Mouse (Mus musculus) ZHBTc4 (cell line): Measurements from ENCODE around the gene Adamts17.

ENCODE experiments used
- DNase-seq: peaks from one replicate; pipeline ENCODE4 v3.0.0-alpha.2; 2011; ENCODE audit warnings: low read depth, low spot score

Gene Adamts17

DNA sequence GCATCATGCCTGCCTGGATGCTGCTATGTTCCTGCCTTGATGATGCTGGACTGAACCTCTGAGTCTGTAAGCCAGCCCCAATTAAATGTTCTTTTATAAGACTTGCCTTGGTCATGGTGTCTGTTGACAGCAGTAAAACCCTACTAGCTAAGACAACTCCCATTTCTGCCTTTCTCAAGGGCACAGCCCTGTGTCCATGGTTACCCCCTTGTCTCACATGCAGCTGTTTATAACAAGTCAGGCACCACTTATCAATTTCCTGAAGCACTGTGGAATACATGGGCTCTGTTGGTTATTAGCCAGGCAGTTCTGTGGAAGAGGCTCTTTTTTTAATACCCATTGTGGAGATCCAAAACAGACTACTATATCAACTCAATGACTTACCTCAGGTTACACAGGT, 193.1 kb downstream of the Adamts17 start:
- DNase-seq: no peak

DNA sequence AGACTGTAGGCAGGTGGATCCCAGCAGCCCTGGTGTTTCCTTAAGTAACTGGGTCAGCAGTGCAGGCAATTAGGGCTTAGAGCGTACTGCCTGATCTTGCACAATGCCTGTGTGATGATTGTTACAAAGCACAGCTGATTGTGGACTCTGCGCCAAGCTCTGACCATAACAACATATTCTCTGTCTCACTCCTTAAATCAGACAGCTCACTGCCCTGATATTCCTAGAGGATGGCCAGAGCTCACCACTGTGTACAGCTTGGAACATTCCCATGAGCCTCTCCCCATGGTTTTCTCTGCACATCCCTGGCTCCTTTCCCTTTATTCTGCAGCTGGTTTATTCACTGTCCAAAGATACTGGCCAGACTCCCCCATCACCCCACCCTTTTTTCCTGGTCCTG, 194.8 kb downstream of the Adamts17 start:
- no peak for DNase-seq

DNA sequence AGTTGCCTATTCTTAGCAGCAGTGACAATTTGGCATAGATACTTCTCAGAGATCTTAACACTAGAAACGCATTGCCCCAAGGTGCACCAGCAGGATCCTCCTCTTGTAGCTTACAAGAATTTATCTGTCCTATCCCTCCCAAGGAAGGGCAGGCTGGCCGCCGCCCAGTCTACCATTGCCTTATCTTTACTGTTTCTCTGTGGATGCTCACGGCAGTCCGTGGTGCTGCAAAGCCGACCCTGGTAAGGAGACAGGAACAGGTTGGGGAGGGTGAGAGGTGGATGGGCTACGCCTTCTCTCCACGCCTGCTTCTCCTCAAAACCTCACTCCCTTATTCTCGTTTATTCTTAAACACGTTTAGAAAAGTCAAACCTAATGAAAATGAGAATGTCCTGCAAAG, 195.7 kb downstream of the Adamts17 start:
- DNase-seq: no peak

DNA sequence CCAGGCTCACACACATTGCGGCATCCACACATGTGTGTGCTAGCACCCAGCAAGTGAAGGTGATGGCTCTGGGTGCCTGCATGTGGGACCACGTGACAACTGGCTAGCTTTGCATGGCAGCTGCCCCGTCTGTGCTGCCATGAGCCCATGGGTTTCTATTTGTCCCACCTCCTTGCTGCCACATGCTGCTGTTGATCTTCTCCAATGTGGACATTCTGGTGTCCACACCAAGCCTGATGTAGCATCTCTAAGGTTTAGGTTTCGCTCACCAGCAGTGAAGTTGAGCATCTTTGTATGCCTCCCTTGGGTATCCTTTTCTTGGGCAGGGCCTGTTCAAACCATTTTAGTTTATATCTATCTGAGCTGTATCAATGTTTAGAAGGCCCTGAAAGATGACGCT, 196.1 kb downstream of the Adamts17 start:
- DNase-seq: no peak

DNA sequence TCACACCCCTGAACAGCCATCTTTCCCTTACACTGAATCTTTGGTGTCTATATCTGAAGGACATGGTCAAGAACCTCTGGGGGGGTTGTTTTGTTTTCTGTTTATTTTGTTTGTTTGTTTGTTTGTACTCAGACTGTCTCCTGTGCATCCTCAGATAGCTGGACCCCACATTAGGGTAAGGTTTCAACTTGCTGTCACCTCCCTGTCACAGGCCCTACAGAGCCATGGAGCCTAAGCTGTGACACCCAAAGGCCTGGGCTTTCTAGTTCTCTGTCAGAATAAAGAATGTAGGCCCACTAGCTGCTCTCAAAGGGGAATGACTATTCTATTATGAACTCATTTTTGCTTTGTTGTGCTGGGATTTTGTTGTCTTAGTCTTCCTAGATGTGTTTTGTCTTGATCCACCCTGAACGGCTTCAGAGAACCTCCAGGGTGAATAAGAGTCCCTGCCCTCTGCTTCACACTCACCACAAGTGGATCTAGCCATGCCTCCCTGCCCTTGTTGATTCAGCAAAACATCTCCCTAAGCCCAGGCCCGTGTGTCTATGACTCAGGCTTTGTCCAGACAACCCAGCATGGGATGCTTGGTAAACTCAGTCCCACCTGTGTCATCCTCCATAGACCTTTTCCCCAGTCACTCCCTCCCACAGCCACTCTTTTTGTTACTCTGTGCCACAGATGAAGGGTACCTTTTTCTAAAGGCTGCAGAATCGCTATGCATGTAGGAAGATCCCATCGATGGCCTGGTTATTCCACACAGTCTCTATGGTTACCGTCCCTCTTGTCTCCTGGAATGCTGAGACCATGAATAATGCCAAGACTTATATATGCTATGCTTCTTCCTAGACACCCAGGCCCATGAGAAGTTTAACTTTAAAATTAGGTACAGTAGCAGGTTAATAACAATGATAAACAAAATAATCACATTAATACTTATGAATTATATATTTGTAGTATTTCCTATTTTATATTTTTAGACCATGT, 197.3 kb downstream of the Adamts17 start:
- DNase-seq: no peak

DNA sequence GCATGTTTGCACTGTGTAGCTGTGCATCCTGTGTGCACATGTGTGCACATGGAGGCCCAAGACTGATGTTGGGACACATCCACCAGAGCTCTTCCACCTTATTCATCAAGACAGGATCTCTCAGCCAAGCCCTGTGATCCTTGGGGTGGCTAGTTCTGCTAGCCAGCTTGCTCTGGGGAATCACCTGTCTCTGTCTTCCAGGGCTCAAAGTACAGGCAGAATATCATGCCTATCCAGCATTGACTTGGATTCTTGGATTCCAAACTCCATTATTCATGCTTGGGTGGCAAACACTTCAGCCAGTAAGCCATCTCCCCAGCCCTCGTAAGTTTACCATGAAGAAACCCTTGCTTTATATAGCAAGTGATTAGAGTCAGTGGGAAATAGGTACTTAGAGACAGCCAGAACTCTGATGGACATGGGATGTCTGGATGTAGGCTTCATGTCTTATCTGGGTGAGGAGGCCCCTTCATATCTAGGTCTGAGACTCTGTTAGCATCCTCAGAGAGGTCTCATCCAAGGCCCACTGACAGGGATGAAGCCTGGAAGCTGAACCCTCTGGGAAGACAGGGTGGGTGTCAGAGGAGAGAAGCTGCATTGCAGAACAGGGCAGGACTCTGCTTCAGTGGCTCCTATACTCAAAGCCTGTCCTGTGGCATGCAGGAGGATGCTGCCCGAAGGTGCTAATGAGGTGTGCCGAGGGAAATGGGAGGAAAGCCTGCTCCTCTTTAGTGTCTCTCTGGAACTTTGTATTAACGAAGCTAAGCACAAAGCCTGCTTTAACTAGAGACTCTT, 198.4 kb downstream of the Adamts17 start:
- no peak for DNase-seq

DNA sequence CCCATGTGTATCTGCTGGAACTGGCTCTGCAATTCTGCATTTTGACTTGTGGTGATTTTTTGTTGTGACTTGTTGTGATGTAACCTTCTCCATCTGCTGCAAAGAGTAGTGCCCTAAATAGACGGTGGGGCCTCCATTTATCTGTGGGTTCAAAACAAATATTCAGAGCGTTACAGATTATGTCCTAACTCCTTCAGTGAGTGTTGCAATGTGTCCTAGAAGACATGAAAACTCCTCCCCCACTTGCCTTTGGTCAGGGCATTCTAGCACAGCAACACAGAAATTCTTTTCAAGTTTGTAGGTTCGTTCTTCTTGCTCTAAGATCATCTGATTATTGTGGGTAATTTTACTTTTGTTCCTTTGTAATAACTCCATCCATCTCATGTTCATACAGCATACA, 199.6 kb downstream of the Adamts17 start:
- DNase-seq: no peak

DNA sequence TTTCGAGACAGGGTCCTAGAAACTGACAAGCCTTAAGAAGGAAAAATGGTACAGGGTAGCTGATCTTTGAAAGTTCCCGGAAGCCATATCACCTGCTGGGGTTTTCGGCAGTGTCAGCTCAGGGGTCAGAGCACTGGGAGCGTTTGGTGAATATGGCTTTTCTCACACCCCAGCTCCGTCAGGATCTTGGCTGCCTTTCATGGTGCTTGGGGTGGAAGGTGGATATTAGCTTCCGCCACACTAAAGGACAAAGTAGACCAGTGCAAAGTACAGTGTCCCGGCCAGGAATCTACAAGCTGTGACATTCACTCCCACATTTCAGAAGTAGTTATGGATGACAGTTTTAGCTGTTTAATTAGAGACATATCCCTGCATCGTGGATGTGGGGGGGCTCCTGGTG, 200.3 kb downstream of the Adamts17 start:
- DNase-seq: no peak

DNA sequence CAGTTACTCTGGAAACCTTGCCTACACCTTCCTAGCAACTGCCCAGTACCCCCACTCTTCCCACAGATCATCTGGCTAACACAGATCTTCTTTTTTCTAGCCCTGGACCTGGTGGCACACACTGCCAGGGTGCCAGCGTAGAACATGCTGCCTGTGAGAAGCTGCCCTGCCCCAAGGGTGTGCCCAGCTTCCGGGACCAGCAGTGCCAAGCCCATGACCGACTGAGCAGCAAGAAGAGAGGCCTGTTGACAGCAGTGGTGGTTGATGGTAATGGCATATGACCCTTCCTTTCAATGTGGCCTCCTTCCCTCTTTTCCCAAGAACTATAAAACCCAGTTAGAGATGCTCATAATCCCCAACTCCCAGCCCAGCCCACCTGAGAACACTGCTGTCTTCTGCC, 202.2 kb downstream of the Adamts17 start:
- DNase-seq: no peak

DNA sequence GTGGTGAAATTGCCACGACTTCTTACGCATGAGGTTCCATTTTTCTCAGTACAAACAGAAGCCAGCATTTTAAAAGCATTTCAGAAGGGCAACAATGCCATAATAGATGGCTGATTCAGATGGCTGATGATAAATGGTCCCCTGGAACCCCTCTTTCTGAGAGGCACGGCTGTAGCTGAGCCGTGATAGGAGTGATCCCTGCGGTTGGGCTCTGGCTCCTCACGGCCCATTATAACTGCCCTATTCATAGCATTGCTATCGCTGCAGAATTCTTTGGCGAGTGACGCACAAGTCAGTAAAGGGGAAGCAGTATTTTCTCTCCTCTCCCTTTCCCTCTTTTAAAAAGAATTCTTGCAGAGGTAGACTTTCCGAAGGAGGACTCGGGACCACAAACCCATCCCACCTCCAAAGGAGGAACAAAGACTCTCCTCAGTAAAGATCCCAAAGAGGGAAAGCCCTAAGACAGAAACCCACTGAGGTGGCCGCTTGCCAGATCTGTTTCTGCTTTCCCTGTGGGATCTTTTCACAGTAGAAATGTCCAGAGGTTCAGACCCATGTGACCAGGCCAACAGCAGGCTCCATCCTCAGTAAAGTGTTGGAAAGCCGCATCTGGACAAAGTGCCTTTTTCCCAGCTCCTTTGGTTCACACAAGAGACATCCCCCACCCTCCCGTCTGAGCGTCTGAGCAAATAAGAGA, 204.7 kb downstream of the Adamts17 start:
- DNase-seq: no peak

DNA sequence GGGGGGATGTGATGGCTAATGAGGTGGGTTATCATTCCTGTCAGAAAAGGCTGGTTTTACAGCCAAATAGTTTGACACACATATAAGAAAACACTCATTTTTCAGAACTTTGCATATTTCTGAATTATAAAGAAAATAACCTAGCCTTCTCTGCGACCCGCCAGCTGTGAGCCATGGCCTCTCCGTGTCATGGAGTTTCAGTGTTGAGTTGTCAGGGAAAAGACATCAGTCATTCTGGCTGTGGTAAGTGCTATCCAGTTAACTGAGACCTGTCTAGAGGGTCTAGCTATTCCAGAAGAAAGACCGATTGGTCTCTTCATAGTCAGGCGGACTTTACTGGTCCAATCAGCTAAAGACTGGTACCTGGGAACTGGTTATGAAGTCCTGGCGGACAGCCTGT, 205.7 kb downstream of the Adamts17 start:
- DNase-seq: no peak

DNA sequence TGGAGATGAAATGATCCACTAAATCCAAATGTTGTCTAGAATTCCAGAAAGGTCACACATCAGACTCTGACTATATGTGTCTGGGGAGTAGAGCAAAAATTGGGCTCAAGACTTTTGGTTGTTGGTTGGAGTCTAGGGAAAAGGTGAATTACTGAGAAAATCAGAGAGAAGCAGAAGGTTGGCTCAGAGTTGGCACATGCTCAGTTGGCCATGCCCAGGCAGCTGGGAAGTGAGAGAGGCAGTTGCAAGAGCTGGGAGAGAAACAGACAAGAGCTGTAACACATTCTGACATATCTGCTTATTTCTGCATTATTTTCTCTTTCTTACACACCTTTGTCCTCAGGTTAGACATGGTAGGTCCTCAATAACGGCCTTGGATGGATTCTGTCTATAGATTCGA, 209.7 kb downstream of the Adamts17 start:
- DNase-seq: no peak

DNA sequence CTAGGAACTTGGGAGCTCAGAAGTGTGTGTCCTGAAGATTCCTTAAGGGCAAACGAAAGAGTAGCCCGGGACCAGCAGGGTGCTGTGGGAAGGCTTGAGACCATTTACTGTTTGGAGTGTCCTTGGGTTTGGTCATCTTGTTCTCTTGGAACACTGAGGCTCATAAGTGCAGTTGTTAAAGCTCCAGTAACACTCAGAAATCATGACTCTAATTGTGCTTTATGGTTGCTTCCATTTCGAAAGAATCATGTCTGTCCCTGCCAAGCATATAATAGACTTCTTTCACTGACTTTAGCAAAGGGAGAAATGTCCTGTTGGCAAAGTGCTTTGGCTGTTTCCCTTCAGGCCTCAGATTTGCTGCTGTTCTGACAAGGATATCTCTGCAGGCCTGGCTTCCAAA, 210.9 kb downstream of the Adamts17 start:
- DNase-seq: no peak

DNA sequence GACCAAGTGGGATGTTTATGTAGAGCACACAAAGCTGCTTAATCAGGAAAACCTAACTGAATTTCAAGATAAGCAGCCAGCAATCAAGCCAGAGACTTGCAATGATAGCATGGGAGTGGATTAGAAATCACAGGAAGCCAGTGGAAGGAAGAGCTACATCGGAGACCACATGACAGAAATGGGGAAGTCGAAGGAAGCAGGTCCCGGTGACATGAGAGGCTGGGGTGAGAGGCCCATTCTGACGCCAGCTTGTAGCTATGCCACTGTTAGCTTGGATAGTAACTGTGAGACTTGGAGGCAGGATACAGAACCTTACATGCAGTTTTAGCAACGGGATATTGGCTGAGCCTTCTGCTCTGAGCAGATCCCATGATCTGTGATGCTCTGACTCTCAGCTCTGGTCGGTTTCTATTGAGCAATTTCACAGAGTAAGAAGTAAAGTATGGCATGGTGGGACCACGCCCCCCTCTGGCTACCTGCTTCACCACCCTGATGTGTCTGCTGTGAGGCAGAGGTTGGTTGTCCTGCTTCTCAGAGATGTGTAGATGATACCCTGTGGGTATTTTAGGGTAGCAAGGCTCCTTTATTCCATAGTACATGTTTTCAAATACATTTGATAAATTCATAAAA, 211.7 kb downstream of the Adamts17 start:
- no peak for DNase-seq

DNA sequence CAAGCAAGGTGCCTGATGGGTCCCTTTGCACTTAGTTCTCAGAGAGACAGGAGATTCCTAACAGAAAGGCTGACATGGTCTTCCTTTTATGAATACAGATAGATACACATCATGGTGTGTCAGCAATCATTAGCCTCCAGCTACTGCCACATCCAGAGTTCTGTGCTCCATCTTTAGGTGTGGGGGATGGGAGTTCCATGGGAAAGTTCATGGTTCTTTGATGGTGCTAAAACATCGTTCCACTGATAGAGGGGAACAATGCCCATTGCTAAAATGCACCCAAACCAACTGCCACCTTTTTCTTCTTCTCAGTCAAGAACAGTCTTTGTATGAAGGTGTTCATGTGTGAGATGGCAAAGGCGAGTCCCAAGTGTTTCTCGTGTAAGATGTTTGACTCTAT, 215.3 kb downstream of the Adamts17 start:
- no peak for DNase-seq

DNA sequence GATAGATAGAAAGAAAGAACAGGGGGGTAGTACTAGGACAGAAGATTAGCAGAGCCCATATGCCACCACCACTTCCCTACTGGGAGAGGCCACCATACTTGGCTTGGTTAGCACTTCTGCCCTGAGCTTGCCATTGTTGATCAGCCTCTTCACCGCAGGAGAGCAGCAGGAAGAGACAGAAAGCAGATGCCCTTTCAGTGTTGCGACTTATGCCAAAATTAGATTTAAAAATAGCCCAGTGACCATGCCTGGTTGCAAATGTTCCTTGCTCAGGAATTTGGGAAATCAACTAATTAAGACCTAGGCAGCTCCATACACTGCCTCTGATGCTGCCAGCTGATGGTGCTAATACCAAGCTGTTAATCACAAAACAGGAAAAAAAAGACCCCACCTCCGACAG, 216.0 kb downstream of the Adamts17 start:
- no peak for DNase-seq

DNA sequence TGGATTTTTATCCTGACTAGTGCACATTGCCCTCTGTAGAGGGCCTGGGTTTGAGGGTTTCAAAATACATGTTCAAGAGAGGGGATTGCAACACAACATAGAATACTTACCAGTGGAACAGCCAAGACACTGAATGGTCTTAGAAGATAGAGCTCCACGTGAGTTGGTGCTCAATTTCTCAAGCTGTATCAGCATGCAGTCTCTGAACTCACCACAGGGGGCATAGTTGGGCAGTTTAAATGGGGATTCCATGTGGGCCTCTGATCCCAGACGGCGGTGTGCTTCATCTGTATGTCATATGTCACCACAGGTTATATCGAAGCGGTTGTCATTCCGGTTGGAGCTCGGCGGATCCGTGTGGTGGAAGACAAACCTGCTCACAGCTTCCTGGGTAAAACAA, 222.2 kb downstream of the Adamts17 start:
- DNase-seq: peak; percentile 72

DNA sequence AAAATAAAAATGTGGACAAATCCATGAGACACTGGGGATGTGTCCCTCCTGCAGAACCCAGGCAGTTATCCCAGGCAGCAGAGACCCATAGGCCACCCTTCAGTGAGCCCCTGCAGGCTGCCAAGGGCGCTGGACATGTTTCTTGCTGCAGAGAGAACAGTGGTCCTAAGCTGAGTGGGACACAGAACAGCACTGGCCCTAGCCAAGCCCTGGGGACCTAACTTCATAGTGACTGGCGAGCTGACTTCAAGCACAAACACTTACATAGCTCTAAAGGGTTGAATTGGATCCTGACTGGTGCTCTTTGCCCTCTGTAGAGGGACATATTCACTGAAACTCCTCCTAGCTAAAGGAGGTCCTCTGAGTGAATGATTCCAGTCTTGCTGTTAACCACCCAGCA, 223.0 kb downstream of the Adamts17 start:
- DNase-seq: no peak

DNA sequence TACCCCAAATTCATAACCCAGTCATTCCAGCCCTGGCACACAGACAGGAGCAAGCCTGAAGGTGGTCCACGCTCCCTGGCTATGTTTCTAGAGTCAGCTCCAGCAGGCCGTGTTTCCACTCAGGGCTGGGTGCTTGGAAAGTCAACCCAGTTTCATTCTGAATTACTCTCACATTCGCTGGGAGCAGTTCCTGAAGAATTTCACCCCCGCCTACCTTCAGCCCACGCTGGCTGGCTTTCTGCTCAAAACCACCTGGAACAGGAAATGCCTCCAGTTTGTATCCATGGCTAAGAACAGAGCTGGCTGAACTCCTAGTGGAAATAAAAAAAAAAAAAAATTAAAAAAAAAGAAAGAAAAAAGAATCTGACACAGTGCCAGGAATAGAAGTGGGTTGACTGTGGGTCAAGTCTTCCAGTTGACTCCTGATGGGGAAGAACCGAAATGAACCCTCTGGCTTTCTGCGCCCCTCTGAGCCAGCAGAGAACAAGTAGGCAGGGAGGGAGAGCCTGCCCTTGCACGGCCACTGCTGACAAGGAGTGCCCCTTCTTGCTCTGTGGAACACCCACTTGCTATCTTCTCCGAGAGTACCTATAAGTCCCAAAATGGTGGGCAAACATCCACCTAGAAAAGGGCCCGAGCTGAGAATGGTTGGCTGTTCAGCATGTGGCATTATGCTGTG, 225.2 kb downstream of the Adamts17 start:
- no peak for DNase-seq

DNA sequence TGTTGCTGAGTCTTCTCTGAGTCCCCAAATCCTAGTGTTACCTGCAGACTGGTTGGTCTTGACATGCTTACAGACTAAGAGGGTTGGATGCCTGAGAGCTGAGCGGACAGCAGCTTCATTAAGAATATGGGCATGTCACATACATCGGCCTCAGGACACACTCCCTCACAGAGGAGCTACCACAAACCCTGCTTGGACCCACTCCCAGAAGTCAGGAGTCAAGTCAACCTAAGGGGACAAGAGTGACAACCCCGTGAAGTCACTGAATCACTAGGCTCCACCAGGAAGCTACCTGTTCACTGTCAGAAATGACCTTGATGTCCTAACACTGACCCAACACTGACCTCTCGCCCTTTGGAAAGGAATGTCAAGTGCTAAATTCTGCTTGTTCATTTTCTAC, 226.1 kb downstream of the Adamts17 start:
- DNase-seq: no peak

DNA sequence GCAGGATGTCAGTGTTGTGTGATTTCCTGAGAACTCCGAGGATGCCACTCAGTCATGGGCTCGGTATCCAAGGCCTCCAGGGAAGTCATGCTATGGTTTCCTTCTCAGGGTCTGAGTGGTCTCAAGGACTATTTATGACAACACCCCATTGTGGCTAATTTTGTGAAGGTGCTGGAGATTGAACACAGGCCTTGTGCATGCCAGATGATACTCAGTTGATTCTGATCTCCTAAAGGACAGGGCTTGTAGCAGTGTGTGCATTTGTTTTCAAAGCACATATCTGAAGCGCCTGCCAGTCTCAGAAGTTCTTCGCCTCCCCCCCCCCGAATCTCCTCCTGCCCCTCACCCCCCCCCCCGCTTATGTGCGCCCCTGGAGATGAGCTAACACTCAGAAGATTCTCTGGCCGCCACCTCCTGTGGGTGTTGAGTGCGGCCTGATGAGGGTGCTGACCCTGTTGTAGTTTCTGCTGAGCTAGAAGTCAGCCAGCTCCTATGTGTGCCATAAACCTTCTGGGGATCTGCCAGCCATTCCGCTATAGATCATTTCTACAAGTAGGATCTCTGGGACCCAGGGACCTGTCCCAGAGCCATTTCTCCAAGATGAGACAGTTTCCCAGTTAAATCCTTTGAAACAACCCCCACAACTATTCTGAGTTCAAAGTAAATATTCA, 232.6 kb downstream of the Adamts17 start:
- DNase-seq: no peak
